Mouse (Mus musculus) erythroblast, adult 5-6 weeks (primary cell): ENCODE measurements around the gene Lyst. TPM values are rescaled to one million over a fixed set of nuclear protein-coding genes. Genes with fewer than 3 reads are reported as not detected.

ENCODE experiments used
- ATAC-seq: replicated peaks from 2 replicates; pipeline ENCODE4 v1.8.0; 2016; ENCODE audit warnings: moderate number of reproducible peaks, mild to moderate bottlenecking, moderate TSS enrichment, inconsistent platforms; ENCODE audit not compliant: poor library complexity, low FRiP score, severe bottlenecking
- total RNA-seq, 2 experiments: library from RNA; stranded (forward) in 1 of 2; stranded (reverse) in 1 of 2; fragments of 150-400 nt in 1 of 2; fragments of 200-764, 138-1000 nt in 1 of 2; gene quantifications; 2 replicates each; pipeline versions ENCODE4 v1.2.3 to v1.2.4; 2015 to 2017; ENCODE audit warnings: low replicate concordance in 2 of 2

Lyst gene
- total RNA-seq, 2 experiments from 2014 or later = 30.8 to 33.0 TPM

GRCm38 (mm10) chr13:13572060-13572835 is 17.9 kb upstream of the Lyst start:
- ATAC-seq = no peak

GRCm38 (mm10) chr13:13572941-13573340 is 17.3 kb upstream of the Lyst start:
- no peak for ATAC-seq

- no peak for ATAC-seq
Observed at GRCm38 (mm10) chr13:13573572-13574257, 16.5 kb upstream of the Lyst start.

DNA sequence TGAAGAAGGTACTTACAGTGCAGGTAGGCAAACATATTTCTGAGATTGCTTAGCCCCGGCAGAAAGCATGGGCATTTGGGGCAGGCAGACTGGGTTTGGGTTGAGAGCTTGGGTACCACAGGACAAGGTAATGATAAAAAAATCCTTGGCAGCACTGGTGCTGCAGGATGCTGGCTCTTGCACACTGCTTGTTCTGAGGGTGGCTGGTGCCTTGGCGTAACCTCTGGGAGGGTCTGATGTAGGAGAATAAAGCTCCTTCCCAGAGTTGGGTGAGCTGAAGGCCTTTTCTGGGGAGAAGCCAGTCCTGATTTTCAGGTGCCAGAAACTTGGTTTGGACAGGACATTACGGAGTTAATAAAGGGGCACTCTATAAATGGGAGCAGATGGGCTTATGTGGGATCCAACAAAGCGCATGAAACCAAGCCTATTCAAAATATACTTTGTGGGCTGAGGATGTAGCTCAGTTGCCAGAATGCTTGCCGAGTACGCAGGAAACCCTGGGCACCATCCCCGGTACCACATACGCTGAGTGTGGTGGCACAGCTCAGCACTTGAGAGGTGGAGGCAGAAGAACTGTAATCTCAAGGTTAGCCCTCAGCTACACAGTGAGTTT is 15.8 kb upstream of the Lyst start:
- ATAC-seq = no peak

DNA sequence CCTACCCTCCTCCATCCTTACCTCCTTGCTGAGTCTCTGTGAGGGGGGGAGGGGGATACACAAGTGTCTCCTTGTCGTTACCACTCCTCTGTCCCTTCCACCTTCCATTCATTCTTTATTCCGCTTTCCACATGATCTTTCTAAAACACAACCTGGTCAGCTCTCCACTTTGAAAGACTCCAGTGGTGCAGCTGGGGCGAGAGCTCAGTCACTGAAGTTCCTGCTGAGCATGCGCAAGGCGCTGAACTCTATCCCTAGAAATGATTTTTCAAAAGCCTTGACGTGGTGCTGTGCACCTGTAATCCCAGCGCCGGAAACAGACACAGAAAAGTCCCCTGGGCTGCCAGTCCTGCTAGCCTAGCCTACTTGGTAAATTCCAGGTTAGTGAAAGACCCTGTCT is 15.1 kb upstream of the Lyst start:
- no peak for ATAC-seq

DNA sequence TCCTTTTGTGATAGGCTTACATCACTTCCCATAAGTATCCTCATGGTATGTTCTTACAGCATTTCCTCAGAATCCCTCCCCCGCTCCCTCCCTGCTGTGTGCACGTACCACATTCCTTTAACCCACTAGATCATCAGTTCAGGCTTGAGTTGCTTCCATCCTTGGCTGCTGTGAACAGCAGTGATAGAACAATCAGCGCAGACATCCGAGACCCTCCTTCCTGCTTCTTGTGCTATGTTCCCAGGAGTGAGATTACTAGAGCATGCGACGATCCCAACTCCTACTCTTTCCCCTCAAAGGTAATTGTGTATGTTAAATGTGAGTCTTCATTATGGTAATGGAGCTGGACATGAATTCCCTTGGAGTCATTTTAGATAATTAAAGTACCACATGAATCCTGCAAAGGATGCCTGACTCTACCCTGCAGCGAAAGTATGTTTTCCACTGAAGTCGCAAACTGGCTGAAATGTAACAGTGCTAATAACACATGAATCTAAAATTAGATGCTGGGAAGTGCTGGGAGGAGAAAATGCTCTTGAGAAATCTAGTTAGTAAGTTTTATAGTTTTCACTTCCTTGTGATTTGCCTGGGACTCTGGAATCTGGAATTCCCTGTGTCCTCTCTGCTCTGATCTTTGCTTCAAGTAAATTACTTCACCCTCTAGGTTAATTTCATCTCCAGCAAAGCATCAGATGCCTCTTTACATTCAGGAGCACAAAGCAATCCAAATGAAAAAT is 13.6 kb upstream of the Lyst start:
- no peak for ATAC-seq

DNA sequence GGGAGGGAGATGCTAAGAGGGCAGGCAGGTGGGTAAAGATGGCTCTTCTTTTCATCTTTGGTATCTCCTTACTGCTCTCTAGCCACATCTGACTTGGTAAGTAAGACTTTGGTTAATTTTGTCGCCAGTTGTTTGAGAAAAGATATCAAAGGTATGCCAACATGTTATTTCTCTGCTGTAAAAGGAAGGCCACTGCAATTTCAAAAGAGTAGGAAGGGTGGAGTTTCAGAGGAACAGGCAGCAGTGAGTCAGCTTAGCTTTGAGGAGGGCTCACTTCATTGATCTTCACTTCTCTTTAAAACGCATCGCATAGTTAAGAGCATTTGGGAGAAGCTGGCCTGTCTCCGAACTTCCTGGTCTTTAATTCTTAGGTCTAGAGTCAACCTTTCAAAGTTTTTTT is 8.2 kb upstream of the Lyst start:
- ATAC-seq = no peak

DNA sequence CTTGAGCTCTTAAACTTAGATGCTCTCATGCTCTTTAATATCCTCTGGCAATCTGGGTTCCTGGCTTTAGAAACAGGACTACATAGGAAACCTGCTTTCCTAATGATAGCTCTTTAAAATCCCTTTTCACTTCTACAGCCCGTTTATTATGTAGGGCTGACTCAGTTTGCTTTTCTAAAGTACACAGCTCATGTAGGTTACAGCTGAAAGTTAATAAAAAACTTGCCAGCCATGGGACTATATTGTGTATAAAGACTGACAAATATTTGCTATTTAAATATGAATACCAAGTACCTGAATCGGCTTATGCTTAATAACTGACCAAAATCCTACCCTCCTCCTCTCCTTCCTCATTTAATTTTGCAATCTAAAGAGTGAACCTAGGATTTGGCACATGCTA is 6.7 kb upstream of the Lyst start:
- ATAC-seq = no peak

DNA sequence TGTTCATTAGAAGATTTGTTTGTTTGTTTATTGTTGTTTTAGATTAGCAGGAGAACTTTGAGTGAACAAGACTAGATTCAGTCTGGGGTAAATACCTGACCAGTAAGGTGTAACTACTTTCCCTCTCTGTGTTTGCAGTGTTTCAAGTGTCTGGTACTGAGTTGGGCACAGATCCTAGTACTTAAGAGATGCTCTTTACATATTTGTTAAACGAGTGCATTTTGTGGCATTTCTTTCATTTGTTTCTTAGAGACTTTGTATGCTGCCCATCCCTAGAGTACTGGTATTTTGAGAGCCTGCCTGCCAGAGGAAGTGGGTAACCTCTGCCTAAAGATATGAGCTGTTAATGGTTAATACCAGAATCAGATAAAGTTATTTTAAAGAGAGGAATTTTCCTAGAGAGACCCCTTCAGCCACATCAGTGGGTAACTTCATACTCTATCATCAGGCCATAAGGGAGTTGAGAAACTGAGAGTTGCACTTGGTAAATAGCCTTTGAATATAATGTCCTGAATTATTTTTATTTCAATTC is 2.5 kb upstream of the Lyst start:
- no peak for ATAC-seq

- ATAC-seq = no peak
Observed at GRCm38 (mm10) chr13:13588518-13588917, 1.7 kb upstream of the Lyst start.

DNA sequence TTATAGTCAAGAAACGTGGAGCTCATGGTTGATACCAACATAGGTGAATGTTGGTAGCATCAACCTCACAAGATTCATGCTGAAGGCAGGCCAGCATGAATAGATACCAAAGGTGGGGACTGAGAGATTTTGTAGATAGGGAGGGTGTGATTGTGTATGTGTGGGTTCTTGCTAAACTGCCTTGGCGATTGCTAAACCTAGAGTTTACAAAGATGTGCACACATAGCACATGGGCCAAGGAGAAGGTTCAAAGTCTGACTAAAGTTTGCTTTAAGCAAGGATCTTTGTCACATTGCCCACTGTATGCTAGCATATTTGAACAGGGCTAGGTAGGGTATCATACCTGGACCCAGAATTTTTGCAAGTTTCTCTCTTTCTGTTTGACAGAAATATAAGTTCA is 1.2 kb upstream of the Lyst start:
- ATAC-seq = no peak

GRCm38 (mm10) chr13:13591892-13592291 is 1.7 kb downstream of the Lyst start:
- ATAC-seq = no peak

- no peak for ATAC-seq
Observed at GRCm38 (mm10) chr13:13596424-13597044, 6.3 kb downstream of the Lyst start.

GRCm38 (mm10) chr13:13597896-13598295 is 7.7 kb downstream of the Lyst start:
- no peak for ATAC-seq

DNA sequence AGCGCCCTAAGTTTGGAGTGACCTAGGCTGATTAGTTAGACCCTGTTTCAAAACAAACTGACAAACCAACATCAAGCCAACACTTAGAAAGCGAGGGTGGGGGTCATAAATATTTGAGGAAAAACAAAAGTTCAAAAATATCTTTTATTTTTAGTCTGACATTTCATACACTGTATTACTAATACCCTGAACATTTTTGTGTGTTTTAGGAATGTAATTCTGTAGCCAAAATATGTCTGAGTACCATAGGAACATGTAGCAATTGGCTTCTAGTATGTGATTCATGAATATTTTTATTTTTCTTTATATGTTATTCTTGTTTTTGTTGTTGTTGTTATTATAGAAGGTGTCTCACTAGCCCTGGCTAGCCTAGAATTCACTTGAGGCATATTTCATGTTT is 11.2 kb downstream of the Lyst start:
- no peak for ATAC-seq

- no peak for ATAC-seq
Observed at GRCm38 (mm10) chr13:13606149-13606548, 16.0 kb downstream of the Lyst start.

DNA sequence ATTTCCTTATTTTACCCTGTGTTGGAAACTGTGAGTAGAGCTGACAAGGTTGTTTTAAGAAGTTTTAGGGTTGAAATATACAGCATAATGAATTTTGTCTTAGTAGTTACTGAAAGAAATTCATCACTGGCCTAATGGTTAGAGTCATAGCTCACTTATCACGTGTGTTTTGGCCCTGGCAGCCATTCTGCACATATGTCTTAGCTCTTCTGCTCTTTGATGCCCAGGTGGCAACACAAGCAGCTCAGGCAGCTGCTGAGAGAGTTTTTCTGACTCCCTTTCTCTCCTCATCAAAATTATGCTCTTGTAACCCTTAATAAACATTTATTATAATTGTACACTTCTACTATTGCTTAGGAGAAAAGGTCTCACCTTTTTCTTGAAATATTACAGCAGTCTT is 18.1 kb downstream of the Lyst start:
- no peak for ATAC-seq

GRCm38 (mm10) chr13:13609655-13610054 is 19.5 kb downstream of the Lyst start:
- ATAC-seq = no peak

- ATAC-seq = no peak
Observed at GRCm38 (mm10) chr13:13612882-13613281, 22.7 kb downstream of the Lyst start.

- no peak for ATAC-seq
Observed at GRCm38 (mm10) chr13:13614235-13614634, 24.0 kb downstream of the Lyst start.
